Mouse (Mus musculus): Measurements from ENCODE around the gene Skp2. TPM values are rescaled to one million over a fixed set of nuclear protein-coding genes. Genes with fewer than 3 reads are reported as not detected.

Skp2 gene
- total RNA-seq, 1 experiment, result 42.7 TPM

- H3K4me1 ChIP-seq (ENCODE audit: control insufficient read depth in 2 of 2, insufficient read depth in 2 of 2, low read length in 2 of 2, poor library complexity in 1 of 2), result peaks cover 2 to 4% of the 10 kb centered on the region in 2 experiments
- no peak overlapping the region for H3K27ac ChIP-seq (ENCODE audit: insufficient read depth, low read depth, low read length, poor library complexity, severe bottlenecking)
- no peak overlapping the region for H3K4me3 ChIP-seq (ENCODE audit: insufficient read depth in 1 of 2, low read depth in 1 of 2, low read length in 2 of 2, poor library complexity in 1 of 2, severe bottlenecking in 1 of 2)
- no peak for TF ChIP-seq CHD2 (IDR thresholded peaks at IDR 0.05; ENCODE audit: low read depth, low read length)
- no peak for TF ChIP-seq MAFK (IDR thresholded peaks at IDR 0.05; ENCODE audit: insufficient read depth, low read depth, low read length)
- no peak for TF ChIP-seq ZC3H11A (IDR thresholded peaks at IDR 0.05; ENCODE audit: borderline replicate concordance, low read depth, low read length)
- TF ChIP-seq HCFC1 (IDR thresholded peaks at IDR 0.05; ENCODE audit: borderline replicate concordance, insufficient read depth, low read length), result no peak
- TF ChIP-seq ZNF384 (IDR thresholded peaks at IDR 0.05; ENCODE audit: low read depth, low read length), result no peak
- H3K36me3 ChIP-seq (ENCODE audit: control insufficient read depth, insufficient read depth, low read length, poor library complexity, severe bottlenecking), result no peaks in the 10 kb centered on the region
- in situ Hi-C loops (cut with MboI; ENCODE audit: low sequenced_read_pairs in 2 of 2, unreplicated experiment in 2 of 2), result no loop called here
- no peak for DNase-seq (ENCODE audit: low read depth, low spot score)
- no peaks in the 10 kb centered on the region for H3K9me3 ChIP-seq (ENCODE audit: control insufficient read depth, insufficient read depth, low read depth, low read length)
- H3K9ac ChIP-seq (ENCODE audit: insufficient read depth, low read depth, low read length, poor library complexity, severe bottlenecking), result no peak overlapping the region
Measured at GRCm38 (mm10) chr15:9068881-9069280, 86.3 kb downstream of the Skp2 start.

Other genes starting within 250 kb of the Skp2 start
- gene Ranbp3l, start 187.5 kb downstream of the Skp2 start, total RNA-seq (2012; rRNA removed), result 0.09 TPM in 1 of 2 replicates, not detected in the other
- 48.3 and 64.5 TPM in 2 replicates for gene Nadk2, start 84.2 kb downstream of the Skp2 start, total RNA-seq (2012; rRNA removed)
- 24.1 and 26.4 TPM in 2 replicates for gene Lmbrd2, start 14.9 kb downstream of the Skp2 start, total RNA-seq (2012; rRNA removed)
- gene Ugt3a1, start 121.5 kb upstream of the Skp2 start, total RNA-seq (2012; rRNA removed), result not detected in 2 replicates
- gene Ugt3a2, start 180.1 kb upstream of the Skp2 start, total RNA-seq (2012; rRNA removed), result not detected in 2 replicates